Mouse (Mus musculus) midbrain, embryonic 11.5 days (tissue): ENCODE measurements at regions not wholly inside any gene's neighbourhood (a gene's known extent, or its start where the extent isn't known, plus 50 kb on each side); places are given as distances from the start of the nearest gene placed in this dataset.

ENCODE experiments used
- ATAC-seq: fragments of 200-750 bp; cut with Nextera tagmentation; 2 replicates; pipeline ENCODE4 v1.8.0; 2017; ENCODE audit warnings: moderate TSS enrichment, moderate library complexity; ENCODE audit not compliant: low FRiP score
- DNase-seq: peaks from one replicate; pipeline ENCODE4 v3.0.0; 2015; ENCODE audit warnings: low spot score; ENCODE audit errors: missing footprints
- H3K27ac ChIP-seq: fragments of 300-500 bp; sonication (generic); 2 replicates; pipeline ENCODE4 v1.5.1; 2014; ENCODE audit warnings: low read depth, low read length
- H3K27me3 ChIP-seq: fragments of 300-500 bp; sonication (generic); 2 replicates; pipeline ENCODE4 v1.6.1; 2014; ENCODE audit warnings: mild to moderate bottlenecking, low read length, moderate library complexity, mixed read lengths; ENCODE audit not compliant: control insufficient read depth, insufficient read depth
- H3K36me3 ChIP-seq: fragments of 300-500 bp; sonication (generic); 2 replicates; pipeline ENCODE4 v1.6.1; 2014; ENCODE audit warnings: mild to moderate bottlenecking, low read length, moderate library complexity, mixed read lengths; ENCODE audit not compliant: control insufficient read depth, insufficient read depth
- H3K4me1 ChIP-seq: fragments of 300-500 bp; sonication (generic); 2 replicates; pipeline ENCODE4 v1.6.1; 2014; ENCODE audit warnings: low read length; ENCODE audit not compliant: control insufficient read depth, insufficient read depth
- H3K4me2 ChIP-seq: fragments of 300-500 bp; sonication (generic); 2 replicates; pipeline ENCODE4 v1.6.1; 2014; ENCODE audit warnings: mild to moderate bottlenecking, moderate library complexity
- H3K4me3 ChIP-seq: fragments of 300-500 bp; sonication (generic); 2 replicates; pipeline ENCODE4 v1.5.1; 2014; ENCODE audit warnings: low read depth, low read length
- H3K9ac ChIP-seq: fragments of 300-500 bp; sonication (generic); 2 replicates; pipeline ENCODE4 v1.6.1; 2014; ENCODE audit warnings: low read length
- H3K9me3 ChIP-seq: fragments of 300-500 bp; sonication (generic); 2 replicates; pipeline ENCODE4 v1.6.1; 2016; ENCODE audit warnings: low read length; ENCODE audit not compliant: control insufficient read depth
- WGBS: fragments of 180-500 bp; shearing (Covaris S2); extraction: QIAGEN DNeasy Blood & Tissue Kit; methylation state at CpG from one replicate; pipeline ENCODE4 v1.1.7; 2014; 5-methylcytosine and 5-hydroxymethylcytosine counted together

DNA sequence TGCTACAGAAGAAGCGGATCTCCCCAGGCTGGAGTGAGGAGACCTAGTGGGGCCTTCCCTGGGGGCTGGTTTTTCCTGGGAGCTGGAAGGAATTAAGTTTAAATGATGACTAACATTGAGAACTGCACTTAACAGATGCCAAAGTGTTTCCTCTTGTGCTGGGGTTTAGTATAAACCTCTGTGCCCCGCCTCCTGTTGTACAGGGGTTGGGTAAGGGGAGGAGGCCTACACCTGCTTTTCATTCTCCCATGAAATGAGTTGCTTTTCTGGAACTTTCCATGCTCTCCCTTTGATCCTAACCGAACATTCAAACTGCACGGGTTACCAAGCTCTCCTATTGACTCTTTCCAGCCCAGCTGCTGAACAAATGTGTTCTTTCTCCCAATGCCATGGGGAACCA is 167.7 kb downstream of the Uaca start:
- ATAC-seq (no peak), DNase-seq (no peak)
- H3K9me3 ChIP-seq: no peaks in the 10 kb centered on the region
- H3K9ac ChIP-seq: no peak overlapping the region
- H3K27ac ChIP-seq: no peak overlapping the region
- H3K27me3 ChIP-seq: no peaks in the 10 kb centered on the region
- H3K4me2 ChIP-seq: no peak overlapping the region
- no peak overlapping the region for H3K4me3 ChIP-seq
- no peaks in the 10 kb centered on the region for H3K36me3 ChIP-seq
- no peaks in the 10 kb centered on the region for H3K4me1 ChIP-seq
- WGBS: 82% methylated on average over 4 of the region's 4 CpGs

DNA sequence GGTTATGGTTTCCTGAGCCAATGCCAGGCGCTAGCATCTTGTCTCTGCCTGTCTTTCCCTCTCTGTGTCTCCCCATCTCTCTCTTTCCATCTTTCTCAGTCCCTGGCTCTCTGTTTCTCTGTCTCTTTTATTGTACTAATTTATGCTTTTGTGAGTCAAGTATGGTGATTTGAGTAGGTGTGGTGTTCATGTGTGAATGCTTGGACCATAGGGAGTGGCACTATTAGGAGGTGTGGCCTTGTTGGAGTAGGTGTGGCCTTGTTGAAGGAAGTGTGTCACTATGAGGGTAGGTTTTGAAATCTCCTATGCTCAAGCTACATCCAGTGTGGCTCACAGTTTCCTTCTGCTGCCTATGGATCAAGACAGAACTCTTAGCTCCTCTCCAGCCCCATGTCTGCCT is 171.3 kb downstream of the Uaca start:
- Histone ChIP-seq H3K9ac (no peak overlapping the region), H3K4me1 (no peaks in the 10 kb centered on the region), H3K9me3 (no peaks in the 10 kb centered on the region), H3K4me3 (no peak overlapping the region), H3K36me3 (no peaks in the 10 kb centered on the region), H3K27me3 (no peaks in the 10 kb centered on the region), H3K4me2 (no peak overlapping the region), H3K27ac (no peak overlapping the region)
- DNase-seq (no peak), ATAC-seq (no peak)
- 86% methylated on average over 1 of the region's 1 CpGs for WGBS

DNA sequence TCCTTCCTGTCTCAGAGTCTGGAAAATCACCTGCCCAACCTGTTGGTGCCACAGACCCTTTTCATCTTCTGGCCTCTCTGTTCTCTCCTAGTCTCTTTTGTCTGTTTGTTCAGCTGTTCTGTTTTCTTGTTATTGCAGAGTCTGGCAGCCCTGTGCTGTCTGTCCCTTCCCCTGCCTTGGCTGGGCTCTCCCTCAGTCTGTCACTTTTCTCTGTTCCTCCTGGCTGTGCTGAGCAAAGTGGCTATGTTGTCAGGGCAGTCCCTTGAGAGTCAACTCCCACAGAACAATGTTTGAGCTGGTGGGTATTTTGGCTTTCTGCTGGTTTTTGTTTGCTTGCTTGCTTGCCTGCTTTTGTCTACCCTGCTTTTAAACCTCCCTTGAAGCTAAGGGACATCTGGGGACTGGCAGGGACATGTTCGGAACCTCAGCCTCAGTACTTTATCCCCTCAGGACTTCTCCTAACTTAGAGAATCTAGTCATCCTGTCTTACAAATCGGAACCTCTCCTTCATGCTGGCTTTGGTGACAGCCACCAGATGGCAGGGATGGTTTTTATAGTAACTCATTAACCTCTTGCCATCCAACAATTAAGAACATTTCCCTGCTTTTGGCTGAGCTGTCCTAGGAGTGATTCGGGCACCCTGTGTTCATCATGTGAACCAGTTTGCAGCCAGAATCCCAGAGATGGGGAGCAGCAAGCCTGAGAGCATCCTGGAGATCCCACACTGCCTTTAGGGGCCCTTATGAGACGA is 174.1 kb downstream of the Uaca start:
- no peak for ATAC-seq
- no peaks in the 10 kb centered on the region for H3K36me3 ChIP-seq
- no peaks in the 10 kb centered on the region for H3K27me3 ChIP-seq
- H3K27ac ChIP-seq: no peak overlapping the region
- H3K4me1 ChIP-seq: no peaks in the 10 kb centered on the region
- H3K4me3 ChIP-seq: no peak overlapping the region
- WGBS: 60% methylated on average over 4 of the region's 4 CpGs
- DNase-seq: no peak
- no peaks in the 10 kb centered on the region for H3K9me3 ChIP-seq
- no peak overlapping the region for H3K9ac ChIP-seq
- H3K4me2 ChIP-seq: no peak overlapping the region

DNA sequence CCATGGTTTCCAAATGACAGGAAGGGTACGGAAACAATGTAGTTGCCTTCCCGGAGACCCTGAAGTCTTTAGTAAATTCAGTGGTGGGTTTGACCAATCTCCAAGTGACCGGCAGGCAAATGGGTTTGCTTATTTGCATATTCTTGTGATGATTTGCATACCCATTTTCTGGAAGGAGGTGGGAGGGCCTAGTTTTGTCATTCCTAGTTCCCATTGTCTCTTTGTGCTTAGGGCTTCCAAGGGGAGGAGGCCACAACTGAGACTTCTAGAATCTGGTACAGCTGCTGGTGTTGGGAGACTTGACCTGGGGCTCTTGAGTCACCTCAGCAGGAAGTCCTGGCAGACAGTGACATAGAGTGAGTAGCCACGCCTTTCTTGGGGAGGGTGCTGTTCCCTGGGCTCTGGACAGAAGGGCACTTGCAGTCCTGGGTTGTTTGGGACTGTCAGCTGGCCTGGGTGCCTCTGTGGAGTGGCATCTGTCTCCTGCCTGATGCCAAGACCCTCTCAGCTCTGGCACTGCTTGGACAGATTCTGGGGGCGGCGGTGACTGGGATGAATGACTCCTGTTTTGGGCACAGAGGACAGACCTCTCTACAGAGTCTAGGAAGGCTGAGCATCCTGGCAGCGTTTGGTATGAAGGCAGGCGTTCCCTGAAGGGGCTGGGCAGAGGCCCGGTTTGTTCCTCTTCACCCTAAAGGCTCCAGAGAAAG is 178.0 kb downstream of the Uaca start:
- no peak for ATAC-seq
- Histone ChIP-seq H3K27me3 (no peaks in the 10 kb centered on the region), H3K36me3 (no peaks in the 10 kb centered on the region), H3K4me3 (no peak overlapping the region), H3K9me3 (no peaks in the 10 kb centered on the region), H3K27ac (no peak overlapping the region), H3K4me2 (no peak overlapping the region), H3K9ac (no peak overlapping the region), H3K4me1 (no peaks in the 10 kb centered on the region)
- whole genome bisulfite sequencing: 75% methylated on average over 9 of the region's 9 CpGs
- DNase-seq: no peak

DNA sequence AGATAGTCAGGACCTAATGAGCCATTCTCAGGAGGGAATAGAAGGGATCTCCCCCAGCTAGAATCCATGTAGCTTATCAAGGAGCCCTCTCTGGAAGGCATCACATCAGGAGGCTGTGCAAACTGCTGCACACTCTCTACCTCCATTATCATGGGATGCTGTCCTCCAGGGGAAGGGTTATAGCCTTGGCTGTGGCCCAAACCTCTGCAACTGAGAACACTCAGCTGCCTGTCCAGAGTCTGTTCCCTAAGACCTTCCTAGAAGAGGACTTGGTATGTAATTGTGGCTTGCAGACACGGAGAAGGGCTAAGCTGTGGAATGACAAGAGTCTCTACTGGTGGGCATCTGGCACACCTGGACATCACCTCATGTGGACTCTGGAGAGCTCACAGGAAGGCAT is 180.2 kb downstream of the Uaca start:
- 89% methylated on average over 1 of the region's 1 CpGs for WGBS

DNA sequence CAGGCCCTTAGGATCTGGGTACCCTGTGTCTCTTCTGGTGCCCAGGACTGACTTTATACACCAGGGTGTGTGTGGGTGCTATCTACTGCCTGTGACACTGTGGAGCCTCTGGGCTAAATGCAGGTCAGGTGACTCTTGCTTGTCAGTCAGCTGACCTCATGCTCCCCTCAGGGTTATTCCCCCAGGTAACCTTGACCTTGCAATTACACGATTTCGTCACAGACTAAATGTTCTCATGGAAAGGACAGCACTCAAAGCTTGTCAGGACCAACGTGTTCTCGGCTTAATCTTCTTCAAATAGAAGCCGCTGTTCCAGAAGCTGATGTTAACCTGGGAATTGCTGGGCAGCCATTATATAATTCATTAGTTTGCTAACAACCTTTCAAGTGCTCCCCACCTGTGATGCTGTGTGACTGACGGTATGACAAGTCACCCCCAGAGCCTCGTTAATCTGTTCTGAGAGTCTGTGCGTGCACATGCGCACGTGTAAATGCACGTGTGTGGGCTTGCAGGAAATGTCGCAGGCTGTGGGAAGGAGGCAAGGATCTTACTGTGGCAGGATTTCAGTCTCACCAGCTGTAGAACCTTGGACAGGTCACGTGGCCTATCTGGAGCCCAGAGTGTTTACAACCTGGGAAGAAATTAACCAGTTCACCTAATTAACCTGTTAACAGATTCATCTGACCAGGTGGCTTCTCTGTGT is 188.2 kb downstream of the Uaca start:
- 82% methylated on average over 13 of the region's 13 CpGs for WGBS
- ATAC-seq (no peak), DNase-seq (no peak)

More for the DNA sequence above, 180.2 kb downstream of the Uaca start:
- Histone ChIP-seq H3K4me3 (no peak overlapping the region), H3K9ac (no peak overlapping the region), H3K36me3 (no peaks in the 10 kb centered on the region), H3K9me3 (no peaks in the 10 kb centered on the region), H3K4me2 (no peak overlapping the region), H3K27me3 (no peaks in the 10 kb centered on the region), H3K27ac (no peak overlapping the region), H3K4me1 (no peaks in the 10 kb centered on the region)
- DNase-seq: no peak
- no peak for ATAC-seq

DNA sequence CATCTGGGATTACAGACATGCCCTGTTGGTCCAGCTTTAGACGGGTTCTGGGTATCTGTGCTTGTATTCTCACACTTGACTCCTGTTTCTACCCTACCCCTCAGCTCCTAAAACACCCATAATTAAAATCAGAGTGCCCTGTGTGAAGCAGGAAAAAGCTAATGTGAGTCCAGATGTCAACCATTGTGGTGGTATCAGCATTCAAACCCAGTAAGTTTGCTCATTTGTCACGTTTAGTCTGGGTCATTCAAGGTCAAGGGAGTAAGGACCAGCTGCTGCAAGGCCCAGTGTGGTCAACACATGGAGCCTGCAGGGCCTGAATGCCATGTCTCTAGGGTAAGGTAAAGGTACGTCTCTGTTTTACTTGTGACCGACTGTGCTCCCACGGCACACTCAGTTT is 188.9 kb downstream of the Uaca start:
- Histone ChIP-seq H3K9me3 (no peaks in the 10 kb centered on the region), H3K27me3 (no peaks in the 10 kb centered on the region), H3K36me3 (no peaks in the 10 kb centered on the region), H3K9ac (no peak overlapping the region), H3K4me3 (no peak overlapping the region), H3K4me1 (no peaks in the 10 kb centered on the region; the same call in 1 of the 2 replicates), H3K27ac (no peak overlapping the region), H3K4me2 (no peak overlapping the region)
- ATAC-seq (no peak), DNase-seq (no peak)
- WGBS: 68% methylated on average over 5 of the region's 5 CpGs

More for the DNA sequence above, 188.2 kb downstream of the Uaca start:
- H3K27ac ChIP-seq: no peak overlapping the region
- H3K4me1 ChIP-seq: no peaks in the 10 kb centered on the region; the same call in 1 of the 2 replicates
- H3K4me2 ChIP-seq: no peak overlapping the region
- no peaks in the 10 kb centered on the region for H3K9me3 ChIP-seq
- no peaks in the 10 kb centered on the region for H3K27me3 ChIP-seq
- H3K4me3 ChIP-seq: no peak overlapping the region
- H3K36me3 ChIP-seq: no peaks in the 10 kb centered on the region
- H3K9ac ChIP-seq: no peak overlapping the region

DNA sequence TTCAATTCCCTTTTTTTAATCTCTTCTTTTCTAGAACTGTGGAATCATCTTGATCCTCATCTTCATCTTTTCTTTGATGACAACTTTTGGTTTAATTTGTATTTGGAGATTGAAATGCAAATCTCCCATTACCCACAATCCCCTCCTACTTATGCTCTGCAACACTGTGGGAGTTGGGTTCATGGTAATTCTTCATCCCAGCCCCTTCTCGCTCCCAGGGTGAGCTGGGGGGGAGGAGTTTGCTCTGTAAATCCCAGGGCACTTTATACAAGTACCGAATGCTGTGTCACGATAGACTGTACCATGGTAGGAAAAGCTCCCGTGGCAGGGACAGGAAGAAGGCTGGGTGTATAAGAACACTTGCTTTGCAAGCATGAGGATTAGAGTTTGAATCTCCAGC is 193.8 kb downstream of the Uaca start:
- DNase-seq (no peak), ATAC-seq (no peak)
- no peak overlapping the region for H3K27ac ChIP-seq
- no peak overlapping the region for H3K4me3 ChIP-seq
- H3K4me2 ChIP-seq: no peak overlapping the region
- no peaks in the 10 kb centered on the region for H3K9me3 ChIP-seq
- WGBS: 73% methylated on average over 4 of the region's 4 CpGs
- no peak overlapping the region for H3K9ac ChIP-seq
- no peaks in the 10 kb centered on the region; the same call in 1 of the 2 replicates for H3K4me1 ChIP-seq
- no peaks in the 10 kb centered on the region for H3K27me3 ChIP-seq
- no peaks in the 10 kb centered on the region for H3K36me3 ChIP-seq
